Mouse (Mus musculus): ENCODE data around the gene Ipo8.

Gene Ipo8

GRCm38 (mm10) chr6:148756535-148756934, 74.7 kb downstream of the Ipo8 start:
- no peak for DNase-seq (ENCODE audit: low read depth, low spot score)

- peak; percentile 39 for DNase-seq (ENCODE audit: low read depth, low spot score)
Measured at GRCm38 (mm10) chr6:148751400-148751799, 79.9 kb downstream of the Ipo8 start.

DNA sequence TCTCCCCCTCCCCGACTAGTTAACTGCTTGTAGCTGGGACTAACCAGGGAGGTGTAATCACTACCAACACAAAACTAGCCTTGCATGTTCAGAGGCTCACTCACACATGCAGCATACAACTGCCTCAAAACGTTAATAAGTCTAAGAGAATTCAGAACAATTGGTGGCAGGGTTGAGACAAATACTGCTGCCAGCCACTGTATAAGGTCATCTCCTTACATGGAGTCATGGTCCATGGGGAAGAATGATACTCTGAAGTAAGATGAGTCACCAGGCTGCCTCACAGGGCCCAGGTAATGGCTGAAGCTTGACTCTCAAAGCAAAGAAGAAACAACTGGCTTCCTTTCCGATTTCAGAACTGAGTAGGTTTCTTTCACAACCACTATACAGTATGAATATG, 81.1 kb downstream of the Ipo8 start:
- no peak for DNase-seq (ENCODE audit: low read depth, low spot score)

DNA sequence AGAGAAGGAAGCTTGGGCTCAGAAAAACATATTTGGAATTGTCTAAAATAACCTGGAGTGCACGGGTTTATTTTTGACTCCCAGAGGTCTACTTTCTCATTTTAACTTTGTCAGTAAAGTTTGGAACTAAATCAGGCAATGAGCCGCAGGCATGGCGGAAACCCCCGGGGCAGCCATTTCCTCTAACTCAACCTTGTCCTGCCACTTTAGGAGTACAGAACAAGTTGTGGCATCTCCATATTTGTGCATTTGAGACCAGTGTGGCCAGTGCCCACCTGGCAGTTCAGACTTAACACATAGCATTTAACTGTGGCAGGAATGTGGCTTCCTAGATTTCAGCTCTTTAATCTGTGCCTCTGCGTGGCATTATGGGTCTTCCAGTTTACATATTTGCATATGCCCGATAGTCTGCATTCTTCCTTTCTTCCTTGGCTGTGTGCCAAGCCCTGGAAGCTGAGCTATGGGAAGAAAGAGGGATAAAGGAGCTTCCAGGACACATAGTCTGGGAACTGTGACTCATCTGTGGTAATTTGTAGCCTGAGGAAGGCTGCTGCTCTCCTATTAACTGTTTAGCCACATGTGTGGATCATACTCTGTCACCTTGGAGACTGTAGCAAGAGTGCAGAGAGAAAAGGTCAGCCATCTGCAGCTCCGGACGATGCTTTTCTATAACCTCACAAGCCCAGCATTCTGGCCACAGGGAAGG, 90.6 kb downstream of the Ipo8 start:
- DNase-seq (ENCODE audit: low read depth, low spot score), result no peak

DNA sequence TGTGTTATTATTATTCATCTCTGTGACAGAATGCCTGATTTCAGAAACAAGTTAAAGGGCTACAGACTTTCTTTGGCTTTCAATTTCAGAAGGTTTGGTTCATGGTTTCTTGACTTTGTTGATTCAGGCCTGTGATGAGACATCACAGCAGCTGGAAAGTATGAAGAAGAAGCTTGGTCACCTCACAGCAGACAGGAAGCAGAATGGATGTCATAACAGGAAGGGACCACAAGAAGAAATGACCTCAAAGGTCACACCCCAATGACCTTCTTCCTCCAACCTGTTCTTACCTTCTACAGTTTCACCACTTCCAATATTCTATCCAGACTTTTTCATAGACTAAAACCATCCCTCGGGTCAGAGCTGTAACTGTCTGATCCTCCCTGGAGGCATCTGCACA, 94.9 kb downstream of the Ipo8 start:
- DNase-seq (ENCODE audit: low read depth, low spot score), result no peak

DNA sequence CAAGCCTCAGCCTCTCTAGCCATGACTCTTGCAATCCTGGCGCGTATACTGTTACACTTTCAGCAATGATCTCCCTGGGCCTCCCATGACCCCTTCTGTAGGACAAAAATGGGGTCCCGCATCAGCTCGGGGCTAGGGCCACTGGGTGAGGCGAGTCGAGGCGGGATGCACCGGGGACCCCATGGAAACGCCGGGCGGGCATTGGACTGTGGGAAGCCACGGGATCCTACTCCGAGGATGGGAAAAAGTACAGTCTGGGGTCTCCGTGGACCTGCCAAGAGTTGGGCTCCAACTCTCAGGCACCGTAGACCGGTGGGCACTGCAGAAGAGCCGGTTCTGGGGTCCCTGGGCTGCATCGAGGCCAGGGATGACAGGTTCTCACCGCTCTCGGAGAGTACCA, 97.3 kb downstream of the Ipo8 start:
- no peak for DNase-seq (ENCODE audit: low read depth, low spot score)

GRCm38 (mm10) chr6:148732920-148733319, 98.3 kb downstream of the Ipo8 start:
- DNase-seq (ENCODE audit: low read depth, low spot score), result no peak

DNA sequence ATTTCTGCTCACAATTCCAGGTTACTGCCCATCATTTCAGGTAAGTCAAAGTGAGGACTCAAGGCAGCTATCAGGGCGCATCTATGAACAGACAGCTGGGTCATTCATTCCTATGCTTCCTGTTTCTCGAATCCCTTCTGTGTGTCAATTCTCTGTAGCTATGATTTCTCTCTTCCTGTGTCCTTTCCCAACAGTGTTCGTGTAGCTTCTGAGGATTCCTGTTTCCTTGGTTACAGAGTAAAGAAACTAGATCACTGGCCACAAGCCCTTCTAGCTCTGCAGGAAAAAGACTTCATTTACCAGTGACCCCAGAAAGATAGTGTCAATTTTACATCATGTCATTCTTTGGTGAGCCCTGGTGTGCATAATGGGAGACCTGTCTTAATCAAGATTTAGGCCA, 102.7 kb downstream of the Ipo8 start:
- no peak for DNase-seq (ENCODE audit: low read depth, low spot score)

DNA sequence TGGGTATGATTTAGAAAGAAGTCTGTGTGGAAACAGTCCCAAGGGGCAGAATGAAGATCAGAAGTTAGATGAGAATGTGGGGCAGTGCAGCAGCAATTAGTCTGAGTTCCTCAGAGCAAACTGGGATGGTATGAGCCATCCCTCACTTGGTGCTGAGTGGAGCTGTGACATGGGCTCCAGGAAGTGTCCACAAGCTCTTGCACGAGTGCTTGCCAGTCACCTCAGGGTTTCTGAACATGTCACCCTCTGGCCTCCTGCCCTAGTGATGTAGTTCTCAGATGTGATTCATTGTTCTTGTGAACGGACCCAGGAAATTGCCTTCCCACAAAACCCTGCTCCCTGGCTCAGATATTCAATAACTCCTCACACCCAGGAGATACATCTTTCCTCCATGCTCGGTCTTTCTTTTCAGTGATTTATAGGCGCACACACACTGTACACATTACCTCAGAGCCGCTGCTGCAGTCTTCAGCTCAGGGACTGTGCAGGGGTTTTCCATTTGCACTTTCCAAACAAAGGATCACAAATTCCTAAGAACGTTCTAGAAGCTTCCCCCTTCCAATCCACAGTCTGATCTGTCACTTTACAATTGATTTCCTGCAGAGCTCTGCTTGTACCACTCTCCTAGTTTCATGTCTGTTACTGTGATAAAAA, 103.3 kb downstream of the Ipo8 start:
- no peak for DNase-seq (ENCODE audit: low read depth, low spot score)

GRCm38 (mm10) chr6:148724453-148724852, 106.8 kb downstream of the Ipo8 start:
- DNase-seq (ENCODE audit: low read depth, low spot score), result no peak
